Mouse (Mus musculus) B cell, adult 2 months (primary cell): Measurements from ENCODE around the gene Gm49361.

ENCODE experiments used
- DNase-seq, 2 experiments: peaks; one replicate each; pipeline ENCODE4 v3.0.0; 2022

Gene Gm49361

DNA sequence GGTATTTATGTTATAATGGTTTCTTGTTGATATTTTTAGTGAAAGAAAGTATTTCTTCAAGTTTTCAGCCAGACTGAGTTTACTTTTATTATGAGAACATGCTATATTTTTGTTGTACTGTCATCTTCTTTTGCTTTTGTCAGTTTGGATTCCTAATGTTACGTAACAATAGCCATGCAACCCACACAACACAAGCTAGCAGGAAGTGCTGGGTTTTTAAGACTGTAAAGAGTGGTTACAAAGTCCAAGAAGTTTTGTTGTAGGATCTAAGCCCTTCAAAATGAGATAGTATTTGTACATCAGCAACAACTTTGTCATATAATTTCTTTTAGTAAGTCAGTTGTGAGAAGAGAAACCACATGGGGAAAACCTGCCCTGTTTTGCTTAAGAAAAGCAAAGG, 128.2 kb downstream of the Gm49361 start:
- no peak for DNase-seq

DNA sequence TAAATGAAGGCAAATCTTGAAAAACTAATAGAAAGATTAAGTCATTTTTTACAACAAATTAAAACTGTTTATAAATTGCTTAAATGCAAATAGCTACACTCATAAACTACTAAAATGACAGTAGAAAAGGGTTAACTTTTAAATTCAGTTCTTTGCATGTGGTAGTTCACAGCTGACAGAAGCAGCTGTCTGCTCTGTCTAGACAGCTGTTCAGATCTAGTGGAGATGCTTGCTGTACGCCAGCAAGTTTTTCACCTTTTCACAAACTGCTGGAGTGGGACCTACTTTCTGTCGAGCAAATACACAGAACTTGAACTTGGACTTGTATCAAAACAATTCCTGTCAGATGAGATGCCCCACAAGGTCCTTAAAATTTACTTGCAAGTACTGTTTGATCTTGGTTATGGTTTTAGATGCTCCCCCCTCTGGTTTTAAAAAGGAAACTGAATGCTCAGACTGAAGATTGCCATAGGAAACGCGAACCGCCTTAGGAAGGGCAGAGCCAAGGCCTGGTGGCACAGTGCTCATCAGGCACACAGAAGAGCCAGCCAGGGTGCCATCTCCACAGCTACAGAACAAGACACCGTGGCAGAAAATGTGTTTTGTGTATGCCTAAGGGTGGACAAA, 129.5 kb downstream of the Gm49361 start:
- DNase-seq, result no peak

DNA sequence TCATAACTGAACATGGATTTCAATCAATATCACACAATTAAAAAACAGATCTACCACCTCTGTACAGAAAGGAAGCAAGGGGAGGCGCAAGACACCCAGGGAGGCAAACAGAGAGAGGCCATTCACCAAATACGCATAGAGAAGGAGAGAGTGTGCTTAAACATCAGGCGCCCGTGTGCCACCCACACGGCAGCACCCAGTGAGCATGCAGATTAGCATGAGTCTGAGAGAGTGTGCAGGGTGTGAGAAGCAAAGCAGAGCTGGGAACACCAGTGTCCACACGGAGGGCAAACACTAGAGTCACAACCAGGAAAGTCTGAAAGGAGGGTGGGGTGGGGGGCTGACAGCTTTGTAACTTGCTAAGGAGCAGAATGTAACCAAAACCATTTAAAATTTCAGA, 130.1 kb downstream of the Gm49361 start:
- no peak for DNase-seq

DNA sequence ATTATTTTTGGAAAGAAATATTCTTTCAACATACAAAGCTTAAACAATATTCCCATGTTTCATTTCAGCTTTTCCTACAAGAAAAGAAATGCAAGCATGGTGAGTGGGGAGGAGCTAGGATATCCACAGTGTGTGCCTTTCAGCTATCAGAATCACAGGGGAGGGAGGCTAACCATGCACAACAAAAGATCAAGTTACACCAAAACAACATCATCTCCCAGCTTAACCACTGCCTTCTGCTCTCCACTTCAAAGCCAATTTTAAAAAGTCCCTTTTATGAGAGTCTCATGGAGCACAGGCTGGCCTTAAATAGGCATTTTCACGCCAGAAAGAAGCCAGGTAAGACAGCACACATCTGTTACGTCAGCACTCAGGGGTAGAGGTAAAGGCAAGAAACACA, 134.9 kb downstream of the Gm49361 start:
- no peak for DNase-seq

DNA sequence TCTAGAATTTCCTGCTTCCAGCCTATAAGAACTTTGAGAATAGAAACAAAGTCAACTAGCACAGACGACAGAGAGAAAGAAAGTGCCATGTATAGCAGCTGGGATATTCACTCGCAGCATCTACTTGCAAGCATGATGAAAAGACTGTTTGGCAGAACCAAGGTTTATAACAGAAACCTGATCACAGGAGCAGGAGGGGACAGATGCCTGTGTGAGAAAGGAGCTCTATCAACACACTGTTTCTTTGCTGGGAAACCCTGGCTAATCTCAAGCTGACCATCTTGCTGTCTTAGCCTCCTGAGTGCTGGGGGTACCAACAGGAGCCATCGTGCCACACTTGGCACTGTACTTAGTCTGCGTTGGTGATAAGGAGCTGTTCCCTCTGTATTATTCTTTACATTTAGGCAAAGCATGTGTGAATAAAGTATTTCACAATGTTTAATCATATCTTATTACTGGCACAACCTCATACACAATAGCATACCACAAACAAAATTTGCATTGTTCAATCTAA, 136.0 kb downstream of the Gm49361 start:
- no peak for DNase-seq

- no peak for DNase-seq
Measured at GRCm38 (mm10) chr14:57607500-57607899, 138.4 kb downstream of the Gm49361 start.

- no peak for DNase-seq
Measured at GRCm38 (mm10) chr14:57606663-57607365, 139.1 kb downstream of the Gm49361 start.

GRCm38 (mm10) chr14:57593279-57593678, 152.6 kb downstream of the Gm49361 start:
- DNase-seq, result no peak
